Mouse (Mus musculus) liver, embryonic 11.5 days (tissue): ENCODE results near the gene Arpin. TPM values are rescaled to one million over a fixed set of nuclear protein-coding genes. Genes with fewer than 3 reads are reported as not detected.

Source experiments
- ATAC-seq: fragments of 200-750 bp; cut with Nextera tagmentation; replicated peaks from 2 replicates; pipeline ENCODE4 v1.8.0; 2017; ENCODE audit warnings: moderate number of reproducible peaks, mild to moderate bottlenecking, moderate TSS enrichment, moderate library complexity; ENCODE audit not compliant: low FRiP score
- DNase-seq: peaks from one replicate; pipeline ENCODE4 v3.0.0-alpha.2; 2017; ENCODE audit warnings: low spot score
- H3K27ac ChIP-seq: fragments of 300-500 bp; sonication (generic); 2 replicates; pipeline ENCODE4 v1.5.1; 2014; ENCODE audit warnings: mild to moderate bottlenecking, low read depth, low read length, control low read depth
- H3K27me3 ChIP-seq: fragments of 300-500 bp; sonication (generic); replicated peaks from 2 replicates; pipeline ENCODE4 v1.6.1; 2014; ENCODE audit warnings: low read length, mixed read lengths; ENCODE audit not compliant: control insufficient read depth, insufficient read depth
- H3K36me3 ChIP-seq: fragments of 300-500 bp; sonication (generic); 2 replicates; pipeline ENCODE4 v1.6.1; 2014; ENCODE audit warnings: mild to moderate bottlenecking, low read length, moderate library complexity, mixed read lengths; ENCODE audit not compliant: control insufficient read depth, insufficient read depth
- H3K4me1 ChIP-seq: fragments of 300-500 bp; sonication (generic); replicated peaks from 2 replicates; pipeline ENCODE4 v1.6.1; 2014; ENCODE audit warnings: low read length, mixed read lengths; ENCODE audit not compliant: control insufficient read depth, insufficient read depth
- H3K4me2 ChIP-seq: fragments of 300-500 bp; sonication (generic); 2 replicates; pipeline ENCODE4 v1.6.1; 2014; ENCODE audit warnings: mild to moderate bottlenecking, control low read depth, moderate library complexity
- H3K4me3 ChIP-seq: fragments of 300-500 bp; sonication (generic); 2 replicates; pipeline ENCODE4 v1.5.1; 2014; ENCODE audit warnings: low read depth, low read length, control low read depth
- H3K9ac ChIP-seq: fragments of 300-500 bp; sonication (generic); 2 replicates; pipeline ENCODE4 v1.6.1; 2014; ENCODE audit warnings: low read depth, low read length, control low read depth
- H3K9me3 ChIP-seq: fragments of 300-500 bp; sonication (generic); 2 replicates; pipeline ENCODE4 v1.6.1; 2016; ENCODE audit warnings: low read length, inconsistent platforms, mixed read lengths; ENCODE audit not compliant: control insufficient read depth
- WGBS: fragments of 180-500 bp; shearing (Covaris S2); extraction: QIAGEN DNeasy Blood & Tissue Kit; methylation state at CpG from one replicate; pipeline ENCODE4 v1.1.7; 2014; 5-methylcytosine and 5-hydroxymethylcytosine counted together
- polyA plus RNA-seq: library from polyadenylated mRNA; unstranded; fragments of >200 nt; fragmentation: Nextera tagmentation; extraction: Ambion mirVana; gene quantifications from 2 replicates; pipeline ENCODE4 v1.2.1, GENCODE M21; 2014

Arpin gene
- 9.9 and 10.6 TPM in 2 replicates for polyA plus RNA-seq

DNA sequence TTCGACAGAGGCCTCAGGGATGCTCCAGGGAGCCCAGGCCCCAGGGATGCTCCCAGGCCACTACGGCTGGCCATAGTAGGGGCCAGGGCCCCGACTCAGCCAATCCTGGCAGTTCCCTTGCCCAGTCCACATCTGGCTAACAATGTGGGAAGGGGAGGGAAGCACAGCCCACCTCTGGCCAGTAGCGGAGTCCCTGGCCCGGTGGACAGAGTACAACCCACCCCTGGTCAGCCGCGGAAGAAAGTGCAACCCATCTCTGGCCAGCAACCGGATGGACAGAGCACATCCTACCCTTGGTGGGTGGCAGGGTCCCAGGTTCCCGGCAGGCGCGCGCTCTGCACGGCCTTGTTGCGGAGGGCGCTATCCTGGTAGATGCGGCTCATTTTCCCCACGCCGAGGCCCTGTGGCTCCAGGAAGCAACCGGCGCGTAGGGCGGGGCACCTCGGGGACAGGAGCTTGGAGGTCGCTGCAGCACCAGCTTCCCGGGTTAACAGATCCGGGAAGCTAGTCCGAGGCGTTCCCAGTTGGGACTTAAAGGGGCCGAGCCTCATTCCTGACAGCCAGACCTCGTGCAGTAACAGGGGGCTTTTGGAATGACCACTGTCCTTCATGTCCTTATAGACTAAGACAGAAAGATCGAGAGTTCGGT, at the start of gene Arpin:
Gene Arpin, minus strand, starts transcription at position 498 of the 649 bp plus-strand sequence.
- no peaks in the 10 kb centered on the region for H3K4me1 ChIP-seq
- no peaks in the 10 kb centered on the region for H3K9me3 ChIP-seq
- H3K4me2 ChIP-seq, result peak within 1 kb of the TSS; percentile 64
- peak; percentile 58 for ATAC-seq
- H3K27ac ChIP-seq, result no peak within 1 kb of the TSS; the same call in 1 of the 2 replicates
- H3K9ac ChIP-seq, result peak within 1 kb of the TSS; percentile 62
- DNase-seq, result peak; percentile 55
- peak within 1 kb of the TSS; percentile 50 for H3K4me3 ChIP-seq
- peaks cover 12% of the 10 kb centered on the region for H3K27me3 ChIP-seq
- H3K36me3 ChIP-seq, result no peaks in the 10 kb centered on the region
- 4% methylated on average over 32 of the region's 32 CpGs for WGBS

DNA sequence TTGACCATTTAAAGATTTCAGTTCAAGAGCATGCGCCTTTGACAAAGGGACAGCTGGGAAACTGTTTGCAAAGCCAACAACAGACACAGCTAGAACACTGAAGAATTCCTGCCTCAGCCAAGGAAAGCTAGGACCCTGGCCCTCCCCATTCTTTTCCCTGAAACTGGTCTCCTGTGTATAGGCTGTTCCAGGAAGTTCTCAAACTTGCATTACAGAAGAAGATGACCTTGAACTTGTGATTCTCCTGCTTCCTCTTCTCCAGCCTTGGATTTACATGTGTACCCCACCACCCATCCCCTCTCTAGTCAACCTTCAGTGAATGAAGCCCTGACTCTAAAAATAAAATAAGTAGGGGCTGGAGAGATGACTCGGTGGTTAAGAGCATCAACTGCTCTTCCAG, 40.2 kb upstream of the Arpin start:
- no peaks in the 10 kb centered on the region for H3K9me3 ChIP-seq
- no peak overlapping the region for H3K4me3 ChIP-seq
- no peak overlapping the region for H3K27ac ChIP-seq
- ATAC-seq (no peak), DNase-seq (no peak)
- H3K4me2 ChIP-seq, result no peak overlapping the region
- WGBS, result 83% methylated on average over 2 of the region's 2 CpGs
- H3K4me1 ChIP-seq, result no peaks in the 10 kb centered on the region
- no peaks in the 10 kb centered on the region for H3K27me3 ChIP-seq
- H3K9ac ChIP-seq, result no peak overlapping the region
- H3K36me3 ChIP-seq, result no peaks in the 10 kb centered on the region

DNA sequence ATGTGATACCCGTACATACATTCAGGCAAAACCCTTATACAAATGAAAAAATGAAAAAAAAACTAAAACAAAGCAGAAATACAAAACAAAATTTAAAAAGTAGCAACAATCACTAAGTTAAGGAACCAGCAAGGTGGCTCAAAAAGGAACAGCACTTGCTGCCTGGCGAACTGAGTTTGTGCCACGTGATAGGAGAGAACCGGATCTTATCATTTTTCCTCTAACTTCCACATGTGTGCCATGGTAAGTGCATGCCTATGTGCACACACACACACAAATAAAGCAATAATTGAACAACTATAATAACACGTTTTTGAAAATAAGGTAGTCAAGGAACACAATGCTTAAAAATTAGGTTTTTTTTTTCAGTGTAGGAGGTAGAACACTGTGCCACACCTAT, 37.0 kb upstream of the Arpin start:
- Histone ChIP-seq H3K9ac (no peak overlapping the region), H3K4me3 (no peak overlapping the region), H3K4me1 (no peaks in the 10 kb centered on the region), H3K27ac (no peak overlapping the region), H3K4me2 (no peak overlapping the region), H3K27me3 (no peaks in the 10 kb centered on the region), H3K36me3 (no peaks in the 10 kb centered on the region), H3K9me3 (no peaks in the 10 kb centered on the region)
- ATAC-seq (no peak), DNase-seq (no peak)
- 77% methylated on average over 5 of the region's 5 CpGs for WGBS

DNA sequence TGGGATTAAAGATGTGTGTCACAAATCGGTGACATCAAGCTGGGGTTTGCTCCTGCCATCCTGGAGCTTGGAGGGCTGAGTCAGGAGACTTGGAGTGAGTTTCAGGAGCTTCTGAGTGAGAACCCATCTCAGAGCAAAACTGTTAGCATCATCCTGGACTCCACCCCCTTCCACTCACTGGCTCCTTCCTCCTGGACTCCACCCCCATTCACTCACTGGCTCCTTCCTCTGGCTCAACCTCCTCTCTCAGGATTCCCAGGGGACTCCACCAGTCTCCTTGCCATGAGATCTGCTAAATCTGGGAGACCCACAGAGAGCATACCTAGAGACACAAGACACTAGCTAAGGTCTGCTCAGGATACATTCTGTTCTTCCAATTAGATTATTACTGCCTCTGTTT, 35.2 kb upstream of the Arpin start:
- H3K4me2 ChIP-seq, result no peak overlapping the region
- H3K9me3 ChIP-seq, result no peaks in the 10 kb centered on the region
- H3K27me3 ChIP-seq, result no peaks in the 10 kb centered on the region
- no peak for DNase-seq
- no peaks in the 10 kb centered on the region for H3K36me3 ChIP-seq
- H3K4me3 ChIP-seq, result no peak overlapping the region
- no peaks in the 10 kb centered on the region for H3K4me1 ChIP-seq
- 47% methylated on average over 1 of the region's 1 CpGs for WGBS
- H3K9ac ChIP-seq, result no peak overlapping the region
- H3K27ac ChIP-seq, result no peak overlapping the region
- no peak for ATAC-seq

DNA sequence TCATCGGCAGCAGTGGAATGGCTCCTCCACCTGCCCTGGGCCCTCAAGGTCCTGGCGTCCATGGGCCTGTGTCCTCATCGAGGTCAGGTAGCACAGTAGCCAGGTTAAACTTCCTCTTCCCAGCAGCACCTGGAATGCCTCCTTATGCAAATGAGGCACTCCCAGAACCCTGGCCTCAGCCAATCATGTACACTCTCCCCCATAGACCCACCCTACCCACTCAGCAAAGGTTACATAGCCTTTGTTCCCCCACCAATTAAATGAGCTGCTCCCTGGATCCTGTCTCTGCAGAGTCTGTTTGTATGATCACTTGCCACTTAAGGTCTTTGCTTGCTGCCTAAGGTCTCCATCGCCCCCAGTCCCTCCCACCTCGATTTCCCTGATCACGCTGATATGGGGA, 33.2 kb upstream of the Arpin start:
- Histone ChIP-seq H3K9ac (no peak overlapping the region), H3K27me3 (no peaks in the 10 kb centered on the region), H3K9me3 (no peaks in the 10 kb centered on the region), H3K4me2 (no peak overlapping the region), H3K36me3 (no peaks in the 10 kb centered on the region), H3K4me3 (no peak overlapping the region), H3K4me1 (no peaks in the 10 kb centered on the region), H3K27ac (no peak overlapping the region)
- no peak for DNase-seq
- 73% methylated on average over 6 of the region's 6 CpGs for WGBS
- no peak for ATAC-seq

DNA sequence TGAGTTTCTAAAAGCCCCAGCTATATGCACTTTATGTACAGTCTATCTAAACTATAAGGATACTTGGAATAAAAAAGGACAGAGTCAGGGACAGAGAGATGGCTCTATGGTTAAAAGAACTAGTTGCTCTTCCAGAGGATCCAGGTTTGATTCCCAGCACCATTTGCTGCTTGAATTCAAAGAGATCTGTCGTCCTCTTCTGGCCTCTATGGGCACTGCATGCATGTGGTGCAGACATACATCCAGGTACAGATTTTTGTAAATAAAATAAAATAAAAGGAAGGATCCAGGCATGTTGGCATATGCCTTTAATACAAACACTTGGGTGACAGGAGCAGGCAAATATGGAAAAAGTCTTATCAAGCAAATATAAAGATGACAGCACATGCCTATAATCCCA, 26.4 kb upstream of the Arpin start:
- Histone ChIP-seq H3K36me3 (no peaks in the 10 kb centered on the region), H3K4me1 (no peaks in the 10 kb centered on the region), H3K4me3 (no peak overlapping the region), H3K9me3 (no peaks in the 10 kb centered on the region), H3K9ac (no peak overlapping the region), H3K27ac (no peak overlapping the region), H3K4me2 (no peak overlapping the region), H3K27me3 (no peaks in the 10 kb centered on the region)
- WGBS, result 55% methylated on average over 1 of the region's 1 CpGs
- DNase-seq (no peak), ATAC-seq (no peak)

DNA sequence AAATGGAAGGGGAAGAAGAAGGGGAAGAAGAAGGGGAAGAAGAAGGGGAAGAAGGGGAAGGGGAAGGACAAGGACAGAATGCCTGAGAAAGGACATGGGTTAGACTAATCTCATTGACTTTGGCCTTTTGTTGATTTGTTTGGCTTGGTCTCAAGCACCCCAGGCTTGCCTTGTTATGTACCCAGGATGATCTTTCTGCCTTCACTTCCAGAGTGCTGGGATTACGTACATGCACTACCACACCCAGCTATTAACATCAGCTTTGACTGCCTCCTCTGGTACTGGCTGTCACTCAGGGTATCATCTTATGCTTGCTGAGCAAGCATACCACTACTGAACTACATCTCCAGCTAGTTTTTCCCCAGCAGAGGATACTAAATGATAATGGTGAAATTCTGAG, 21.0 kb upstream of the Arpin start:
- H3K27me3 ChIP-seq, result no peaks in the 10 kb centered on the region
- no peak overlapping the region for H3K4me3 ChIP-seq
- H3K36me3 ChIP-seq, result no peaks in the 10 kb centered on the region
- no peaks in the 10 kb centered on the region for H3K9me3 ChIP-seq
- no peak overlapping the region for H3K27ac ChIP-seq
- H3K4me2 ChIP-seq, result no peak overlapping the region
- ATAC-seq (no peak), DNase-seq (no peak)
- WGBS, result 92% methylated on average over 1 of the region's 1 CpGs
- H3K4me1 ChIP-seq, result no peaks in the 10 kb centered on the region
- no peak overlapping the region for H3K9ac ChIP-seq

DNA sequence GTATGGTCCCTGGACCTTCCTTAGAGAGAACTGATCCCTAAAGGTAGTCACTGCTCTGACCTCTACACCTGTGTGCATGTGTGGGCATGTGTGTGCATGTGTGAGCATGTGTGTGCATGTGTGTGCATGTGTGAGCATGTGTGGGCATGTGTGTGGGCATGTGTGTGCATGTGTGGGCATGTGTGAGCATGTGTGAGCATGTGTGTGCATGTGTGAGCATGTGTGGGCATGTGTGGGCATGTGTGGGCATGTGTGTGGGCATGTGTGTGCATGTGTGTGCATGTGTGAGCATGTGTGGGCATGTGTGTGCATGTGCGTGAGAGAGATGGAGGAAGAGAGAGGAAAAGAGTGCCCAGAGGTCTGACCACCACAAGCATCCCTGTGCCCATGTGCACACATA, 19.7 kb upstream of the Arpin start:
- no peaks in the 10 kb centered on the region for H3K4me1 ChIP-seq
- no peak overlapping the region for H3K9ac ChIP-seq
- H3K4me3 ChIP-seq, result no peak overlapping the region
- no peak for ATAC-seq
- no peaks in the 10 kb centered on the region for H3K9me3 ChIP-seq
- no peak overlapping the region for H3K27ac ChIP-seq
- H3K36me3 ChIP-seq, result no peaks in the 10 kb centered on the region
- H3K27me3 ChIP-seq, result no peaks in the 10 kb centered on the region
- no peak overlapping the region for H3K4me2 ChIP-seq
- DNase-seq, result no peak
- WGBS, result 94% methylated on average over 1 of the region's 1 CpGs

DNA sequence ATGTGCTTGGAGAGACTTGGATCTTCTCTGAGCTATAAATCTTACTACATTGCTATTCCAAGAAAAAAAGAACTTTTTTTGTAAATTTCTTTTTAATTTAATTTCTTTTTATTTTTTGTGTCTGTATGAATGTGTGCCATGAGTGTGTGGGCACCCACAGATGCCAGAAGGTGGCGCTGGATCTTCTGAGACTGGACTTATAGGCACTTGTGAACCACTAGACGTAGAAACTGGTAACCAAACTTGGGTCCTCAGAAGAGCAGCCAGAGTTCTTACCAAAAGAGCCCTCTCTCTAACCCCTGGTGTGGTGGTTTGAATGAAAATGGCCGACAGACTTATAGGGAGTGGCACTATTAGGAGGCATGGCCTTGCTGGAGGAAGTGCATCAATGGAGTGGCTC, 15.9 kb upstream of the Arpin start:
- WGBS, result 73% methylated on average over 3 of the region's 3 CpGs
- no peak overlapping the region for H3K27ac ChIP-seq
- H3K9ac ChIP-seq, result no peak overlapping the region
- no peak for ATAC-seq
- no peak for DNase-seq
- no peaks in the 10 kb centered on the region for H3K9me3 ChIP-seq
- H3K27me3 ChIP-seq, result no peaks in the 10 kb centered on the region
- H3K4me1 ChIP-seq, result no peaks in the 10 kb centered on the region
- no peaks in the 10 kb centered on the region for H3K36me3 ChIP-seq
- no peak overlapping the region for H3K4me2 ChIP-seq
- no peak overlapping the region for H3K4me3 ChIP-seq
